Mouse (Mus musculus) cortical plate, adult 2 months (tissue): ENCODE measurements around the gene Ano2.

Source experiments
- CTCF ChIP-seq: fragments of 200-500 bp; IDR thresholded peaks from 2 replicates; pipeline ENCODE4 v1.5.1; 2011; ENCODE audit warnings: mild to moderate bottlenecking, control low read depth, low read length; ENCODE audit not compliant: insufficient read depth; ENCODE audit errors: extremely low read depth
- POLR2A ChIP-seq: fragments of 200-500 bp; IDR thresholded peaks from 2 replicates; pipeline ENCODE4 v1.6.1; 2011; ENCODE audit warnings: mild to moderate bottlenecking, low read length, control low read depth; ENCODE audit not compliant: insufficient read depth; ENCODE audit errors: extremely low read depth

DNA sequence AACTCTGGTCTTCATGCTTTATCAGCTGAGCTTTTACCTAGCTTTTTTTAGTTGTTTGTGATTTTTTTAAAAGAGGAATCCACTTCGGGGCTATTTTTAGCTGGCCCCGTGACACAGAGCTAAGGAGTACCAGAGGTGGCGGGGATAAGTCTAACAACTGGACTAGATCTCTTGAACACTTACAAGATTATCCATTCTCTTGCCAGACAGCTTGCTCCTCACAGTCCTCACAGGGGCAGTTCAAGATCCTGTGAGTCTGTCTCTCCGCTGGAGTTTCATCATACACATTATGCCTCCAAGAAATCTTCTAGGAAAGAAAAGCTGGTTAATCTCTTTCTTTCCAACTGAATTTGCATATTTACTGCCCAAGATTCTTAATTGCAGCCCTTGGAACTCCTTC is 293.8 kb downstream of the Ano2 start:
- TF ChIP-seq CTCF: no peak
- TF ChIP-seq POLR2A: no peak
